Mouse (Mus musculus) megakaryocyte, embryonic 14.5 days (primary cell): ENCODE data around the gene Pi4k2a.

Experiments
- FLI1 ChIP-seq: IDR thresholded peaks from 2 replicates; pipeline ENCODE4 v1.6.1; 2012; ENCODE audit warnings: low read length, inconsistent platforms, mixed read lengths
- GATA1 ChIP-seq: IDR thresholded peaks from 3 replicates; pipeline ENCODE4 v1.6.1; 2012; ENCODE audit warnings: mixed read lengths, low read length, inconsistent platforms, borderline replicate concordance

GRCm38 (mm10) chr19:42061443-42061842 lies 28.8 kb upstream of the Pi4k2a start:
- TF ChIP-seq GATA1 (no peak), FLI1 (no peak)
